13 mouse cellular contexts compared by ENCODE assay signal in the genomic region with DNA sequence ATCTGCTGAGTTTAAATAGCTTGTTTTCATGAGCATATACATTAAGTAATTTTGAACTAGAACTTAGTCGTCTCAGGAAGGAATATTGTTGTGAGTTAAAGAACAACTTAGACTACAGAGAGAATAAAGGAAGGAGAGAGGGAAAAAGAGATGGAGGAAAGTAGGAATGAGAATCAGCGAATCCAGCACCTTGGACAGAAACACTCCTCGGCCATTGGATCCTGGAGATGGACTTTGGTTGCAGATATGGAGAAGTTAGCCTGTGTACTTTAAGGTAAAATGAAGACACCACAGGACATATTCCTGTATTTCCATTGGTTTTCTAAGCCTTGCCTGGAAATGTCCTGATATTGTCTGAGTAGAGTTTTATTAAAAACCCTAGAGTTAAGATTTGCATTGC.
"Had no signal": no experiment of that assay in that cellular context is flagged by ENCODE, and none has a peak within 500 bp of the region (broad histone marks: within the 10 kb centered on the region; RNA-seq: fewer than 3 reads in every experiment).

No protein-coding gene starts in this region.

- DNase-seq: kidney, adult 8-10 months; lung, adult 2 months; lung, postnatal 10 days; thymus, postnatal 4 days had no signal

- H3K27ac ChIP-seq: left cerebral cortex, adult 2 months; limb, embryonic 12.5 days; liver, embryonic 15.5 days; macrophage; midbrain, embryonic 15.5 days; neural tube, embryonic 13.5 days; stomach, postnatal 0 days had no signal

- H3K9ac ChIP-seq: limb, embryonic 12.5 days; liver, embryonic 15.5 days; midbrain, embryonic 15.5 days; neural tube, embryonic 13.5 days had no signal

- H3K4me3 ChIP-seq: left cerebral cortex, adult 2 months; limb, embryonic 12.5 days; liver, embryonic 15.5 days; megakaryocyte, embryonic 14.5 days; midbrain, embryonic 15.5 days; neural tube, embryonic 13.5 days had no signal

- H3K4me1 ChIP-seq: limb, embryonic 12.5 days; liver, embryonic 15.5 days; megakaryocyte, embryonic 14.5 days; midbrain, embryonic 15.5 days; neural tube, embryonic 13.5 days had no signal

- H3K9me3 ChIP-seq: limb, embryonic 12.5 days; liver, embryonic 15.5 days; megakaryocyte, embryonic 14.5 days; midbrain, embryonic 15.5 days; neural tube, embryonic 13.5 days had no signal

- H3K4me2 ChIP-seq: limb, embryonic 12.5 days; liver, embryonic 15.5 days; midbrain, embryonic 11.5 days; midbrain, embryonic 15.5 days; neural tube, embryonic 13.5 days had no signal

- ATAC-seq: midbrain, embryonic 15.5 days had no signal

- H3K27me3 ChIP-seq: limb, embryonic 12.5 days; liver, embryonic 15.5 days; megakaryocyte, embryonic 14.5 days; midbrain, embryonic 15.5 days; neural tube, embryonic 13.5 days had no signal

- H3K36me3 ChIP-seq: limb, embryonic 12.5 days; liver, embryonic 15.5 days; midbrain, embryonic 15.5 days; neural tube, embryonic 13.5 days had no signal
